Mouse (Mus musculus): ENCODE results near the gene Ggt5.

Ggt5 gene

GRCm38 (mm10) chr10:75651381-75652068 is 62.4 kb downstream of the Ggt5 start:
- DNase-seq (ENCODE audit: low read depth, low spot score): no peak

- no peak for DNase-seq (ENCODE audit: low read depth, low spot score)
These were observed 64.9 kb downstream of the Ggt5 start for GRCm38 (mm10) chr10:75654053-75654452.

DNA sequence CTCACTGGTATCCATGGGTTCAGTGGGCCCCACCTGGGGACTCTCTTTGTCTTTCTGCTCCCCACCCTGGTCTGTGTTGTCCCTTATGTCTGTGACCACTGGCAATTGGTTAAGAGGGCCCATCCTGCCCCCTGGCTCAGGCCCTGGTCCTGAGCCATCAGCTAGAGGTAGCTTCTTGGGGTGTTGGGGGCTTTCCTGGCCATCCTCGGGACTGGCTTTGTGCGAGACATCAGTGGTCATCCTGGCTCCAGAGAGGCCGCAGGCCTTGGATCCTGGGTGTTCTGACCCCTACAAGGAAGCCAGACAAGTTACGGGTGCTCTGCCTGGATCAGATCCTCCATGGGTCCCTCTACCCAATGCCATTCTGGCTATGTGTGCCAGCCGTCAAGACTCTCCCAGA is 68.0 kb downstream of the Ggt5 start:
- no peak for DNase-seq (ENCODE audit: low read depth, low spot score)

DNA sequence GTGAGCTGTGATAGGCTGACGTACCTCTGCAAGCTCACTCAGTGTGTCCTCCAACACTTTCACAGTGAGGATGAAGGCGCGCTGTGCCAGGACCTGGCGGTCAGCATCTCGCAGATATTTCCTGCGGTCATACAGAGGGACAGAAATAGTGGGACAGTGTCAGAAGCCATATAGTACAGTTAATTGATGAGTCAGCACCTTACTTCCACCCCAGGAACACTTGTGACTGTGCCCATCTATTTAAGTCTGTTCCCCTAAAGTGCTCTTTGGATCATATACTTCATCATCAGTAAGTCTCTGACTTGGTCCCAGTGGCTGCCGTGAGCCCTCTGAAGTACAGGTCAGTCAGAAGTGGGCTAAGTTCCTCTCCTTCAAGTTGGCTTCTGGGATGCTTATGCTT is 68.6 kb downstream of the Ggt5 start:
- DNase-seq (ENCODE audit: low read depth, low spot score): no peak

DNA sequence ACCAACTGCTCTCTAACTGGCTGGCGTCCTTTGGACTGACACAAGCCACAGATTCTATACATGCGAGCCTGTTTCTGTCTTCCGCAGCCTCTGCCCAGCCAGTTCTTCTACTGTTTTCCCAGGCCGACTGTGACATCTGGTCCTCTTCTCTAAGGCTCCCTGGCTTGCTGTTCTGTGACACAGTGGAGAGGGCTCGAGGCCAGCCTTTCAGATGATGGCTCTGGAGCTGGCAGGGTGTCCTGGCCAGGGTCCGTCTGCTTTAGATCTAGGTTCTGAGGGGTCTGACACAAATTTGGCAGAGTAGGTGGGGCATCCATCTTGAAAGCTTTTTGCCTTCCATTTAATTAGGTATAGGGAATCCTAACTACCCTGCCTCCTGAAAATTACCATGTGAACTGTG is 72.2 kb downstream of the Ggt5 start:
- DNase-seq (ENCODE audit: low read depth, low spot score): peak; percentile 28

DNA sequence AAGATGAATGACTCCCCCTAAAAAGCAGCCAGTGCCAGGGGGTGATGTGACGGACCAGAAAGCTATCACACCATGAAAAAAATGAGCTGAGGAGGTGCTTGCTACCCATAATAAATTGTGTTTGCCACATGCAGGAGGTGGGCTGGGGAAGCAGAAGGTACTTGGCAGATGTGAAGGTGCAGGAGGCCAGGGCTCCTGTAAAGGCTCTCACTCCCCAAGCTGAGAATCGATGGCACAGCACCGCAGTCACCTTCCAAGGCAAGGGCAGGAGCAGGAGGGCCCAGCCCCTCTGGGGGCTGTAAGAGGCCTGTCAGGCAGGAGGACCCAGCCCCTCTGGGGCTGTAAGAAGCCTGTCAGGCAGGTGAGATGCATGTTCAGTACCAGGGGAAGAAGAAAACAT is 72.7 kb downstream of the Ggt5 start:
- DNase-seq (ENCODE audit: low read depth, low spot score): no peak

GRCm38 (mm10) chr10:75662575-75662974 is 73.4 kb downstream of the Ggt5 start:
- DNase-seq (ENCODE audit: low read depth, low spot score): no peak

GRCm38 (mm10) chr10:75664673-75665270 is 75.6 kb downstream of the Ggt5 start:
- DNase-seq (ENCODE audit: low read depth, low spot score): no peak

DNA sequence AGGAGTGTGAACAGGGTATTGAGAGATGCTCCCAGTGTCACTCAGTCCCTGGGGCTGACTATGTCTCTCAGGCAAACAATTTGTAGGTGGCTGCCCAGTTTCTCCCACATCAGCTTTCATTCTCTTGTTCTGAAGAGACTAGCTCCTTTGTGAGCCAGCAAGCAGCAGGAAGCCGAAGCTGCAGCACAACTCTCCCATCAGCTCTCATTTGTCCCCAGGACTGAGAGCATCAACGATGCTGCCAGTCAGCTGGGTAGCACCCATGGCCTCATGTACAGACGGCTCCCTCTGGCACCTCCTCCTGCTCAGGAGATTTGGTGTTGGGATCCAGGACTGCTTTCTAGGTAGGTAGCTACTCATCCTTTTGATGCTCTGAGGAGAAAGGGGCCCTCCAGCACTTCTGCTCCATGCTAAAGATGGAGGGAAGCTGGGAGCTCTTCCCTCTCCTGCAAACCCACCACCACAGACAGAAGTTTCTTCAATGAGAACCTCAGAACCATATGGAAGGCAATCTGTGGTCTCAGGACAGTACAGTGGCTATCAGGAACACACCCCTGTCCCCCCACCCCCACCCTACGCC is 77.4 kb downstream of the Ggt5 start:
- DNase-seq (ENCODE audit: low read depth, low spot score): no peak

All from brain, embryonic 18.5 days (tissue).